Mouse (Mus musculus) testis, adult 10 weeks (tissue): ENCODE measurements around the gene Serpina10. TPM values are rescaled to one million over a fixed set of nuclear protein-coding genes. Genes with fewer than 3 reads are reported as not detected.

Experiments used
- polyA plus RNA-seq: library from polyadenylated mRNA; stranded (reverse); fragments of 350-450 nt; fragmentation: Illumina TruSeq; extraction: RNeasy Lipid Tissue Mini Kit (QIAGEN cat#74804); gene quantifications from one replicate; pipeline ENCODE4 v1.2.3, GENCODE M21; 2014; ENCODE audit warnings: low read depth, low replicate concordance

Serpina10 gene
- not detected for polyA plus RNA-seq

GRCm38 (mm10) chr12:103631203-103631612, at the start of gene Serpina10:
Gene Serpina10 (minus strand): TSS chr12:103631444.

GRCm38 (mm10) chr12:103676039-103676438, 44.8 kb upstream of the Serpina10 start, which contains the start of gene Serpina16:
Gene Serpina16 (minus strand): TSS chr12:103676139.

GRCm38 (mm10) chr12:103656848-103657626, 25.8 kb upstream of the Serpina10 start, which contains the start of gene Serpina6:
Gene Serpina6 (minus strand): TSS chr12:103657212.

Other genes starting within 250 kb of the Serpina10 start
- gene Otub2, start 242.8 kb downstream of the Serpina10 start, polyA plus RNA-seq = 347 TPM
- not detected for gene 9330161L09Rik, start 223.6 kb downstream of the Serpina10 start, polyA plus RNA-seq
- gene Ddx24, start 205.6 kb downstream of the Serpina10 start, polyA plus RNA-seq = 48.6 TPM
- gene Ifi27, start 197.2 kb downstream of the Serpina10 start, polyA plus RNA-seq = 15.2 TPM
- not detected for gene Ifi27l2a, start 187.8 kb downstream of the Serpina10 start, polyA plus RNA-seq
- 0.20 TPM for gene Ifi27l2b, start 174.2 kb downstream of the Serpina10 start, polyA plus RNA-seq
- 103 TPM for gene Ppp4r4, start 99.2 kb downstream of the Serpina10 start, polyA plus RNA-seq
- gene Serpina6, start 25.8 kb upstream of the Serpina10 start, polyA plus RNA-seq = 0.13 TPM
- gene Serpina16, start 44.7 kb upstream of the Serpina10 start, polyA plus RNA-seq = 3.0 TPM
- gene Serpina1f, start 64.1 kb upstream of the Serpina10 start, polyA plus RNA-seq = 3.1 TPM
- gene Serpina1d, start 142.1 kb upstream of the Serpina10 start, polyA plus RNA-seq = 0.64 TPM
- gene Serpina1b, start 198.9 kb upstream of the Serpina10 start, polyA plus RNA-seq = 0.32 TPM
- gene Serpina1a, start 232.1 kb upstream of the Serpina10 start, polyA plus RNA-seq = 1.4 TPM